Comparison of ENCODE assay signal across 16 mouse cellular contexts in genomic region chr5:24156774-24157173, GRCm38 (mm10).
"Had no signal": no experiment of that assay in that cellular context is flagged by ENCODE, and none has a peak within 500 bp of the region (broad histone marks: within the 10 kb centered on the region; RNA-seq: fewer than 3 reads in every experiment).

No protein-coding gene starts in this region.

- H3K9ac ChIP-seq: lung, embryonic 14.5 days; midbrain, embryonic 12.5 days; neural tube, embryonic 12.5 days; stomach, embryonic 15.5 days had no signal

- H3K9me3 ChIP-seq: megakaryocyte, embryonic 14.5 days; midbrain, embryonic 12.5 days; neural tube, embryonic 12.5 days; stomach, embryonic 15.5 days had no signal

- H3K4me3 ChIP-seq: megakaryocyte, embryonic 14.5 days; midbrain, embryonic 12.5 days; neural tube, embryonic 12.5 days; stomach, embryonic 15.5 days had no signal

- H3K27me3 ChIP-seq: megakaryocyte, embryonic 14.5 days; midbrain, embryonic 12.5 days; neural tube, embryonic 12.5 days; stomach, embryonic 15.5 days had no signal

- ATAC-seq: midbrain, embryonic 16.5 days had no signal

- H3K27ac ChIP-seq: macrophage; midbrain, embryonic 12.5 days; neural tube, embryonic 12.5 days; stomach, embryonic 15.5 days; stomach, postnatal 0 days had no signal

- DNase-seq: lung, adult 18-20 months; lung, embryonic 14.5 days; lung, postnatal 14 days; lung, postnatal 36 days; midbrain, embryonic 14.5 days; right cerebral cortex, postnatal 14 days; thymus, adult 2 months; thymus, postnatal 25 days; thymus, postnatal 4 days had no signal

- H3K4me2 ChIP-seq: lung, embryonic 14.5 days; midbrain, embryonic 12.5 days; neural tube, embryonic 12.5 days; stomach, embryonic 15.5 days had no signal

- H3K4me1 ChIP-seq: midbrain, embryonic 12.5 days; neural tube, embryonic 12.5 days; stomach, embryonic 15.5 days had no signal
